Mouse (Mus musculus): Measurements from ENCODE around the gene Pir.

Pir gene

DNA sequence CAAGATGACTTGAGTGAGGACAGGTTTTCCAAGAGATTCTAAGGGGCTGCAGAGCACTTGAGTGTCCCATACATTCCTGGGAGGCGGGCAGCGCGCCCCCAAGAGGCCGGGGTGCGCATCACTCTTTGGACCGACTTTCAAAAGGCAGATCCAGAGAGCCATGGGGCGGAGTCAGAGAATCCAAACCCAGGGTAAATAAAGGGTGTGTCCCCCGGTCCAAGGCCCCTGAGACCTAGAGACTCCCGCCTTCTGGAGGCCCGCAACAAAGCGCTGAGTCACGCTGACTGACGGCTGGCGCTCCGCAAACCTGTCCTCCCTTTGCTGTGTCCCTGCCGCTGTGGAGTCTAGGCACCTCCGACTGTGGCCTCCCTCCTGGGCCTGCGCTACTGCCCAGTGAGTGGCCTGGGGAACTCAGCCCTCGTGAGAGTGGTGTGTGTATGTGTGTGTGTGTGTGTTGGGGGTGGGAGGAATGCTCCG lies at the start of gene Pir:
Gene Pir (plus strand): TSS at position 87 of the 477 bp plus-strand sequence.
- DNase-seq (ENCODE audit: low read depth, low spot score): no peak

DNA sequence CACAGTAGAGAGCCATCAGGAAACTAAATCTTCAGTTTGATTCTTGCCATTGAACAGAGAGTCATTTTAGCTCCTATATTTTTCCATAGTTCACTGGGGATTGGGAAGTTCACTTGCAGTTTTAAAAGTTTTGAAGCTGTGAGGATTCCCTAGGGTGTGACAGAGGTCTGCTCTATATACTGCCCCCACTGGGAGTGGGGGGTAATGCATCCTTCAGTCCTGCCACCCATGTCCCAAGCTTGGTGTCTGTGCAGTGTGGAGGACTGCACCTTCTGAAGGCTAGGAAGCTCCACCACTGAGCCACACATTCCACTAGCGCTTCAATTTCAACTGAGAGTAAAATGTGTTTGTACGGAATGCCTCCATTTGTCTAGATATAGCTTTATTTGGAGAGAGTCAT lies 47.2 kb upstream of the Pir start:
- no peak for DNase-seq (ENCODE audit: low read depth, low spot score)

- no peak for DNase-seq (ENCODE audit: low read depth, low spot score)
These were observed 35.8 kb upstream of the Pir start for GRCm38 (mm10) chrX:164233380-164233779.

- no peak for DNase-seq (ENCODE audit: low read depth, low spot score)
These were observed 23.5 kb upstream of the Pir start for GRCm38 (mm10) chrX:164245714-164246113.

DNA sequence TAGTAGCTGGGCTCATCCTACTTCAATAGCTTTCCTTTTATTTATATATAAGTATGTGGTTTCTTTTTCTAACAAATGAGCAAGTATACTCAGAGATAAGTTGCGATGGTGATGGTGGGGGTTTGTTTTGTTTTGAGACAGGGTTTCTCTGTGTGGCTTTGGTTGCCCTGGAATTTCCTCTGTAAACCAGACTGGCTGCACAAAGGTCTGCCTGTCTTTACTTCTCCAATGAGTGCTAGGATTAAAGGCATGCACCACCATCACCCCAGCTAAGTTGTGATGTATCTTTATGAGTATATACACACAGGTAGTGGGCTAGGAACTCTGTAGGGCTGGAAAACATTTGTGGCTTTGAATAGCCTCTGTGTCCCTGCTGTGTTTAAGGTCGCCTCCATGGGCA lies 22.4 kb upstream of the Pir start:
- DNase-seq (ENCODE audit: low read depth, low spot score): no peak

- DNase-seq (ENCODE audit: low read depth, low spot score): no peak
These were observed 12.6 kb upstream of the Pir start for GRCm38 (mm10) chrX:164256527-164256926.

DNA sequence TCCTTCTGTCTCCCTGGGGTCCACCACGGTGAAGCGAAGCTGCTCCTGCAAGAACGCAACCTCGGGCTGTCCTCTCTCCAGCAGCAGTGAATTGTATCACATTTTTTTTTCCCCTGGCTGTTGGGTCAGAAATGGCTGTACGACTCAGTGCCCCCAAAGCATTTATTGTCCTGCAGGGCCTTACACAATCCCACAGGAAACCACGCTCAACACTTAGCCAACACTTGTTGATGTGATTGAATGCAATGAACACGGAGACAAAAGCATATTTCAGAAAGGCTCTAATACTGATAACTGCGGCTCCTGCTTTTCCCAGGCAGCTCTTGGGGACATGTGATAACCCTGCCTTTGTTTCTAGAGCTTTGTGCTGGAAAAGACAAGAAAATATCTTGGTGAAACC lies 11.1 kb upstream of the Pir start, which contains the start of gene Bmx:
Gene Bmx (minus strand): TSS at position 137 of the 400 bp plus-strand sequence.
- no peak for DNase-seq (ENCODE audit: low read depth, low spot score)

DNA sequence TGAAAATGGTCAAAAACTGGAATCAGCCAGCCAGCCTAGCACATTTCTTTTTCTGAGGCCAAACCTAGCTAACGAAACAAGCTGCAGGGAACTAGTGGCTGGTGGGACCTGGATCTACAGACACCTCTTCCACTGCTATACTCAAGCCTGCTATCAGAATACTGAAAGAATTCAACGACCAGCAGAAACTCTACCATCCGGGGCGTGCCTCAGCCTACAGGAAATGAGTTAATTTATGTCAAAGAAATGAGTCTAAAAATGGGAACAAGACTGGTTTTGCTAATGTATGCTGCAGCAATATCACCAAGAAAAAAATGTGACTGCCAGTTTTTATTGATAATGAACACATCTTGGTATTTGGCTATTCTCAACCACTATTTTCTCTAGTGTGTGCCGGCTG lies 10.5 kb upstream of the Pir start:
- no peak for DNase-seq (ENCODE audit: low read depth, low spot score)

- no peak for DNase-seq (ENCODE audit: low read depth, low spot score)
These were observed 6.9 kb upstream of the Pir start for GRCm38 (mm10) chrX:164262286-164262685.

- no peak for DNase-seq (ENCODE audit: low read depth, low spot score)
These were observed 4.3 kb upstream of the Pir start for GRCm38 (mm10) chrX:164264861-164265260.

GRCm38 (mm10) chrX:164270603-164271002 lies 1.4 kb downstream of the Pir start:
- no peak for DNase-seq (ENCODE audit: low read depth, low spot score)

GRCm38 (mm10) chrX:164275536-164275935 lies 6.4 kb downstream of the Pir start:
- no peak for DNase-seq (ENCODE audit: low read depth, low spot score)

- DNase-seq (ENCODE audit: low read depth, low spot score): no peak
These were observed 11.9 kb downstream of the Pir start for GRCm38 (mm10) chrX:164280918-164281647.

DNA sequence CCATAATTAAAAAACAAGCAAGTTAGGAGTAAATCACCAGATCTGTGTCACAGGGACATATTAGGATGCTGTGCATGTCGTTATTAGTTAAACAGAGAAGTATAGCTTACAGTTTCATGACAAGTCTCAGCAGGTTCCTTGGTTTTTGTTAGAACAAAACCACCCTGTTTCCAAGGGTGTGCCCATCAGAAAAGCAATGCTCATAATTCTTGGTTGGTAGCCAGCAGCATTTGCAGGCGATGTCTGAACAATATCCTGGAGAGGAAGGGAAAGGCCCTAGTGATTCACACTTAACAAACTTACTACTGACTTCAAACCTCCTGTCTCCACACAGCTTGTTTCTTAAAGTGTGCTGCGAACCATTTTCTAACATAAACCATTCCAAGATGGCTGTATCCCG lies 14.6 kb downstream of the Pir start:
- DNase-seq (ENCODE audit: low read depth, low spot score): no peak

GRCm38 (mm10) chrX:164287077-164287476 lies 17.9 kb downstream of the Pir start:
- DNase-seq (ENCODE audit: low read depth, low spot score): no peak

GRCm38 (mm10) chrX:164291147-164291546 lies 22.0 kb downstream of the Pir start:
- DNase-seq (ENCODE audit: low read depth, low spot score): no peak

GRCm38 (mm10) chrX:164306250-164306649 lies 37.1 kb downstream of the Pir start:
- DNase-seq (ENCODE audit: low read depth, low spot score): no peak

DNA sequence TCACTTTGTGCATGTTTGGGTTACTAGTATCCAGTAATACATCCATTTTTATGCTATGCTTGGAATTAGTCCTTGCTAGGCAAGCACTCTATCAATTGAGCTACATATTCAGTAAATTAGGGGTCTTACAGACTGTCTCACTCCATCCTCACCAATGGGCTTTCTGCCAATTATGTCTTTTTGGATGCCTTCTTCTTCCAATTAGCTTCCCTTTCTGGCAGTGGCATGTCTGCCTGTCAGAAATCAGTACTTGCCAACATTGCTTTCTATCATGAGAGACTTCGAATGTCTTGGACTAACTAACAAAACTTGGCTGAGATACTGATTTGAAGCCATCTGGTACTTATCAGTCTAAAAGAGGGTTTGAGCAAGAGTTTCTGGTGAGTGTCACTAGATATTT lies 44.7 kb downstream of the Pir start:
- DNase-seq (ENCODE audit: low read depth, low spot score): no peak

DNA sequence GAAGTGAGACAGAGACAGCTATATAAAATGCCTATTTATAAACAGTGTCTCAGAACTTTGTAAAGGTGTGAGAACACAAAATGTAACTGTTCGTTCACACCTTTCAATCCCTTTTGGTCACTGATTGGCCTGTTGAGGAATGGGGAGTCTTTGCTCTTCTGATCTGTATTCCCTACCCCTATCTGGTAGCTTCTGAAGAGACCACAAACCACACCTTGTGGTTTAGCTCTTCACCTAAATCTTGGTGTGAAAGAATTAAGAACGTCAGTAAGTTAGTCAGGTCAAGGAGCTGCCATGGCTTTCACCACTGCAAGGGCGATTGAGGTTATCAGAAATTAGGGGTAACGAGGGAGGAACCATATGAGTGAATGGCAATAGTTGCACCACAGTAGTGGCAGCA lies 49.4 kb downstream of the Pir start:
- no peak for DNase-seq (ENCODE audit: low read depth, low spot score)

GRCm38 (mm10) chrX:164320031-164320430 lies 50.9 kb downstream of the Pir start:
- DNase-seq (ENCODE audit: low read depth, low spot score): no peak

DNA sequence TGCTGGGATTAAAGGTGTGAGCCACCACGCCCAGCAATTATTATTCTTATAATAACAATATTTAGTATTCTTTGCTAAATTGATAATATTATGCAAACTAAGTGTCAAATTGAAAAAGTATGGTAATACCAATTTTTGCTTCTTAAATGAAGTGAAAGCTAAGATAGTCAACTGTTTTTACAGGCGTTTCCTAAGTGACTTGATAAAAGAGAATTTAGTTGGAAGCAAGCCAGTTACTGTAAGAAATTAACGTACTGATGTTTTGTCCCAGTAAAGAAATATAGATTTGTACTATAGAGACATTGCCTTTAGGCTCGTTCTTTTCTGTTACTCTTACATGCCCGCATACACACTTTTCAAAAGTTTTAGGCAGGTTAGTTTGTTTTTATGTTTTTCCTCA lies 53.3 kb downstream of the Pir start:
- DNase-seq (ENCODE audit: low read depth, low spot score): no peak

DNA sequence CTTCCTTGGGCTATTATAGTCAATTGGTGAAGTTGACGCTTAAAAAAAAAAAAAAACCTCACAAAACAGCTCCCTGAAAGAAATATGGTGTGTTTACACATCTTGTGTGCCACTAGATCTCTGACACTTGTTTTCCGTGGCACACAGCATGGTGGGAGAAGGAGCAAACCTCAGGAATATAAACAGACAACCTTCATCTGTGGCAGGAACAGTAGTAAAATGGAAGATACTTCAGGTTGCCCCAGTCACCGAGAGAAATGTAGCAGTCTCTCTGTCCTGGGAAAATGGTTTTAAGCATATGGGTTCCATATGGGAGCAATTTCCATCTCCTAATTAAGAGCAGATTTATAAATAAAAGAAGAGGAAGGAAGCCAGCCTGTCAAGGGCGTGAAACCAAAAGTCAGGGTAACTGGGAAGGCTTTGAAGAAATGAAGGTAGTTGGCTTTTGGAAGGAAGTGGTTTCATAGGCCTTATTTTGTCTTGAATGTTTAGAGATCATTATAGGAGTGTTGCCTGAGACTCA lies 54.3 kb downstream of the Pir start:
- DNase-seq (ENCODE audit: low read depth, low spot score): no peak

DNA sequence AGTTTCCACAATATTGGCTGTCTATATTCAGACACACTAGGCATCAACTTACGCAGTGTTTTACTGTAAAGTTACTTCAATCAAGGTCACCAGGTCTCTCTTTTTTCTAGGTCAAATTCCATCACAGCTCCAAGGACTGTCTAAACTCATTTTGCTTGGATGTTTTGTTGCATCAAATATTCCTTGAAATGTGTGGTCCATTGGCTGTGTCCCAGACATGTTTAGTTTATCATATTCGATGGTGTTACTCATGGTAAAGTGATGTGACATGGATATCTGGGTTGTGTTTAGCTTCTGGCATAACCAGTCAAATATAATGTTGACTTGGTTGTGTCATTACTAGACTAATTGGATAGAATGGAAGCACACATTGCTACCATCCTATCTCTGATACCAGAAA lies 61.2 kb downstream of the Pir start:
- DNase-seq (ENCODE audit: low read depth, low spot score): no peak

GRCm38 (mm10) chrX:164330766-164331165 lies 61.6 kb downstream of the Pir start:
- DNase-seq (ENCODE audit: low read depth, low spot score): no peak

Measured in retina, postnatal 7 days (tissue).